Mouse (Mus musculus) ES-CJ7 (cell line): Measurements from ENCODE around the gene Got2.

Experiments
- DNase-seq: peaks from one replicate; pipeline ENCODE4 v3.0.0; 2011; ENCODE audit warnings: low read depth, low spot score

Got2 gene

DNA sequence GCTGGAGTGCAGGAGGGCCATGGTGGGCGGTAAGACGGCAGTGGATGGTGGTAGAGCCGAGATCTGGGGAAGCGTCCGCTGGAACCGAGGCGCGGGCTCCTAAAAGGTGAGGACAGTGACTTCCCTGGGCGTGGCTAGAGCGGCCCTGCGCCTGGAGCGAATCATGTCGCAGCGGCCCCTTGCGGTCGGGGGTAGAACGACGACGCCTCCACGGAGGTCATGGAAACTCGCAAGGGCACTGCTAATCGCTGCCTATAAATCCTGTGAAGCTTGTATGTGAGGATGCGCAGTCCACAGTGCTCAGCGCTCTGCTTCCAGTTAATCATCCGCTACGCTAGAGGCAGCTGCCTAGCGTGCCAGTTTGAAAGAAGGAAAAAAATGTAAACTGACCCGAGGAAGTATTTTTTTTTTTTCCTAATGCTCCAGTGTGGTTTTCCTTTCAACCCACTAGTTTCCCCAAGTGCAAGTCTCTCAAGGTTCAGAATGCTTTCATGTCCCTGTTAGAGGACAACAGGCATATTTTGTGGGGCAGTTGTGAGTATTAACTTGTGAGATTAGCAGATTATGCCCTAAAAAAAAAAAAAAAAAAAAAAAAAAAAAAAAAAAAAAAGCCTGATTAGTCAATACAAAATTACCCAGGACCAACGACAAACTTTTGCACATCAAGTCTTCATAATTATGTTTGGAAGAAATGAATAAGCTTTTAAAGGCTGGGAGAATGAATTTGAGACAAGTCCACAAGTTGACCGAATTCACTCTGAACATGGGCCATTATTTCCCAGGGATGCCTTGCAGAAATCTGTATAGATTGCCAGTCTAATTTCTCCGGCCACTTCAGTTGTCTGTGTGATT lies at the start of gene Got2:
TSS of gene Got2 (minus strand) at position 263 of the 852 bp plus-strand sequence.
- peak; percentile 99 for DNase-seq

DNA sequence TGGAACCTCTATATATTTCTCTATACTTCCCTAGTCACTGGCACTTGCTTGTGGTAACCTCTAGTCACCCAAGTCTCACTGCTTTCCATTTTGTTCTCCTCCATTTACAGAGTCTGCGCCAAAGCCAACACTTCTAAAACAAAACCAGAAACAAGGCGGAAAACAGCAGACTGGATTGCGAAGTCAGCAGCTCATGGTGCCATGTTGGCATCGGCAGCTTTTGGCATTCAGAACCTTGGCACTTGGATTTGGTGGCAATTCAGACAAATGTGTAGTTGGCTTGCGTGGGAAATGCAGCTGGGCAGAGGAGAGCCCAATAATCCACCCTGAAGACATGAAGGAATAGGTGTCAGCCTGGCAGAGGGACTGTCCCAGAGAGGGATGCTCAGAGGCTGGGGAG lies 44.5 kb upstream of the Got2 start:
- DNase-seq: no peak

DNA sequence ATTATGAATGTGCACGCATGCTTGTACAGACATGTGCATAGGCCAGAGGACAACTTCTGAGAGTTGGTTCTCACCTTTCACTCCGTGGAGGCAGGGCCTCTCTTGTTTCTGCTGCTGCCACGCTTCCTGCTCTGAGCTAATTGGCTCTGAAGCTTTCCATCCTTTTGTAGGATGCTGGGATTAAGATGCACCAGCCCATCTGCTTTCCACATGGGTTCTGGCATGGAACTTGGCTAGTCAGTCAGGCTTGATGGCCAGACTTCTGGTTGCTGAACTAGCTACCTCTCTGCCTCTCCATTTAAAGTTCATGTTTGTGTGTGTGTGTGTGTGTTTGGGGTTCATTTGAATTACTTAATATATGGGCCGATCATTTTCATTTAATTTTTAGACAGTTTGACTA lies 41.5 kb upstream of the Got2 start:
- no peak for DNase-seq

DNA sequence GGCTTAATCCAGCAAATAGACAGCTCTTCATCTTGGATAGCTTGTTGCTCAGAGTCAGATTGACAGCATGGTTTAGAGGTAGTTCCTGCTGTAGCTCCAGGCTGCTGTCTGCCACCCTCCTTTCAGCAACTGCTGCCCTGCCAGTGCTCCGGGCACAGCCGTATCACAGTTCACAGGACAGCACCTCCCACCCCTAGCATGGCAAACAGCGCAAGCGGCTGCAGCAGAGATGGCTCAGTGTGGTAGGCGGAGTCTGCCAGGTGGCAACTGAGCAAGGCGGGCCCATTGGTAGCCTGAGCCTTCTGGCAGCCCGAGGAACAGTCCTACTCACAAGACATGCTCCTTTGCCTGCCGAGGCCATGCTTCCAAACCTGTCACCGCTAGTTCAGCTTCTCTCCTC lies 27.8 kb upstream of the Got2 start:
- DNase-seq: peak; percentile 78

DNA sequence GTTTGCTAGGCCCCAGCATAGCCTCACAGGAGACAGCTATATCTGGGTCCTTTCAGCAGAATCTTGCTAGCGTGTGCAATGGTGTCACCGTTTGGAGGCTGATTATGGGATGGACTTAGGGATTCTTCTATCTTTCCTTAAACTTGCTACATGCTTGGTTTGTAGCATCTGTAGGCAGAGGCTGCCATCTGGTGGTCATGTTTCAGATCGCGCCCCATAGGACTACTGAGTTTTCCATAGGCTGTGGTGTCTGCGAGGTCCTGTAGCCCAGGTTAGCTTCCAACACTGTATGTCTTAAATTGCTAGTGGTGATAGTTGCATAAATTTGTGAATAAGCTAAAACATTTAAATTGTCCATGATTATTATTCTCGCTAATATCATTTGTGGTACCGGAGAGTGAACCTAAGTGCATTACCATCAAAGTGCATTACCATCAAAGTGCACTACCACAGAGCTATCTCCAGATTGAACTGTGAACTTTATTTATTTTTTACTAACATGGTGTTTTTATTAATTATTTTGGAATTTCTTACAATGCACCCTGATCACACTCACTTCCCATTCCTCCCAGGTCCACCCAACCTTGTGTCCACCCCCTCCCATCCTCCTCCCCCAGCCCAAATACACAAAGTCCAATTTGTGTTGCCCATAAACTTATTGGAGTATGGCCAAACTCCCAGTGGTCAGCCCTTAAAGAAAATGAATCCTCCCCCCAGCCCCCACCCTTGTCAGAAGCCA lies 26.7 kb upstream of the Got2 start:
- peak; percentile 85 for DNase-seq

DNA sequence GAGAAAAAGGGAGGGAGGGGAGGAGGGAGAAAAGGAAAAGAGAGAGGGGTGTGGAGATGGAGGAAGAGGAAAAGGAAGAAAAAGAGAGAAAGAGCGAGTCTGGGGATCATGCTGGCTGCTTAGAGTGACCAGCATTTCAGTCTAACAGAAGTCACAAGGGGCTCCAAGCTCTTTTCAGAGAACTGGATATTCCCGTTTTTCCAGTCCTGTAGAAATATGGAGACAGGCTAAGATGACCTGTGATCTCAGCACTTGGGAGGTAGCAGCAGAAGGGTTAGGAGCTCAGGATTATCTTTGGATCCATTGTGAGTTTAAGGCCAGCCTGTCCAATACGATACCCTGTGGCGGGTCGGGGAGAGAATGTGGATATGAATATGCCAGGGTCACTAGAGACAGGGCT lies 22.9 kb upstream of the Got2 start:
- no peak for DNase-seq

DNA sequence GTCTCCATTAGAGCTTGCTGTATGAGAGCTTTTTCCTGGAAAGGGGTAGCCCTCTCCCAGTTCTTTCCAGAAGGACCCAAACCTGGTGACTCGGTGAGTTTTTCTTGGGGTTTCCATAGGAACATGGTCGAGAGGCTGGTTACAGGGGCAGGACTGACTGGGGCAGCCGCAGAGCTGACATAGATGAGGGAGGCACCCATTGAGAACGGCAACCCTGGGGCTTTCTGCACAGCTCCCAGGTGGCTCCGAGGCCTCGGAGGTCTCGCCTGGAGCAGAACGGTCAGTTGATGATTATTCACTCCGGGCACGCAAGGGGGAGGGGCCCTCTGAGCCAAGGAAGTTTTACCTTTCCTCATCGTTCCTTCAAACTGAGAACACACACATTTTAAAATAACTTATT lies 19.5 kb upstream of the Got2 start:
- DNase-seq: no peak

DNA sequence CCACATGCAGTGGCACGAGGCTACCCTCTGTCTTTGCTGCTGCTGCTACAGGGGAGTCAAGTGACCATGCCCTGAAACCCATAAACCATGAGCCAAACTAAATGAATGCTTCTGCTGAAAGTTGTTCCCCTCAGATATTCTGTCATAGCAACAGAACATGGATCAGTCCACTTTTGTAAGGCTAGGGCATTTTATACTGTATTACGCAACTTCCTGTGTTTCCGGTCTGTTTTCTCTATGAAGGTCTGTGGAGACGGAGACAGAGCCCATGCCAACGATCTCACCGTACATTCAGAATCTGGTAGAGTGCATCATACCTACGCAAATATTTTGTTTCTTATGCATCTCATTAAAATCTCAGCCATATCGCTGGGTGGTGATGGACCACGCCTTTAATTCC lies 18.4 kb upstream of the Got2 start:
- no peak for DNase-seq

DNA sequence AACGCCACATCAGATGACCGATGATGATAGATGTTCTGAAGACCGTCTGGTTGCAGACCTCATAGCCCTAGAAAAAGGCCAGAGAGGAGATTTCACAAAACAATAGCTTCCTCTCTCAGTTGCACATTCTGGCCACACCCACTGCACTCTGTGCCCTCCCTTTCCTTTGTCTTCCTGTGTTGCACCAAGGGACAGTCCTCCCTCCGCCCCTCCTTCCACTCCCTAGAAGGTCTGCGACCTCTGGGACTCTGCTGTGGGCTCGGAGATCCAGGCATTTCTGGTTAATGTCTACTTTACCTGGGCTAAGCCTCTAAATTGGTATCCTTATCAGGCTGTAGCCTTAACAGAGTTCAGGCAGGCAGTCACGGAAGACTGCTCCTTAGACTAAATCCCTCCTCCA lies 13.5 kb upstream of the Got2 start:
- peak; percentile 55 for DNase-seq

DNA sequence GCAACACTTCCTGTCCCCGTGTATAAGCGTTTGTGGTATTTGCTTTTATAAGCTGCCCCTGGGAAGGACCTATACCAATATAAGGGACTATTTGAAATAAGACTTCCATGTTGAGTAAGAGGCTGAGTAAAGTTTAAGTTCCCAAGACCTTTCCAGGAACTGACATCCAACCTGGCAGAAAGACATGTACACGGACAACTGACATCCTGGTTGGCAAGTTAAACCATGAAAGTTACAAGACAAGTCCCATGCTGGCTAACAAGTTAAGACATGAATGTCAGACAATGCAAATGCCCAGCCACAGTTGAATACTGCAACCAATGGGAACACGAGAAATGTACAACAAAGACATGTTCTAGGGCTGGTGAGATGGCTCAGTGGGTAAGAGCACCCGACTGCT lies 5.4 kb upstream of the Got2 start:
- DNase-seq: no peak

DNA sequence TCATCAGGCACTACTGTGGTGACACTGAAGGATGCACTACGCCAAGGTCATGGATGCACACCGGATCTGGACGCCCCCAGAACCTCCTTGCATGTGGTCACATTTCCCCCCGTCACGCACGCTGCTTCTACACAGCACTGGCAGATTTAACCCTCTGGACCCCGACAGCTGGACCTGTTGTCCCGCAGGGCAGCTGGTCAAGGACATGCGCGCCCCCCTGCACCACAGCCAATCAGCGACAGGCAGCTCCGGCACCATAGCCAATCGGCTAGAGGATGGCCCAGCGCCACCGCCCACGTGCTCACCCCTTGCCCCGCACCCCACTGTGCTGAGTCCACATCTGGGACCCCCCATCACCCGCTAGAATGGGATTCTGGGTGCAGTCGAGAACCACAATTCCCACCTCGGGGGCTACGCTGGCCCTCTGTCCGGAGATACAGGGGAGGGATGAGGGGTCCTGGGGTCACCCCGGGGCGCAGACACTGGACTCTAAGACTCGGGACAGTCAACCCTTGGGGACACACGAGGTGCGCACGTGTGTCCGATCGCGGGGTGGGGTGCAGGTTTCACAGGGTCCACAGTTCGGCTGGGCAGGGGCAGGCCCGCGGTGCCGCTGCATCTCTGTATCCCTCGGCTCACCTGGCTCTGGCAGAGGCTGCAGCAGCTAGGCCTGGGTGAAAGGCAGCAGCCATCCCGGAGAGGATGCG lies 616 bp downstream of the Got2 start:
- DNase-seq: peak; percentile 72

DNA sequence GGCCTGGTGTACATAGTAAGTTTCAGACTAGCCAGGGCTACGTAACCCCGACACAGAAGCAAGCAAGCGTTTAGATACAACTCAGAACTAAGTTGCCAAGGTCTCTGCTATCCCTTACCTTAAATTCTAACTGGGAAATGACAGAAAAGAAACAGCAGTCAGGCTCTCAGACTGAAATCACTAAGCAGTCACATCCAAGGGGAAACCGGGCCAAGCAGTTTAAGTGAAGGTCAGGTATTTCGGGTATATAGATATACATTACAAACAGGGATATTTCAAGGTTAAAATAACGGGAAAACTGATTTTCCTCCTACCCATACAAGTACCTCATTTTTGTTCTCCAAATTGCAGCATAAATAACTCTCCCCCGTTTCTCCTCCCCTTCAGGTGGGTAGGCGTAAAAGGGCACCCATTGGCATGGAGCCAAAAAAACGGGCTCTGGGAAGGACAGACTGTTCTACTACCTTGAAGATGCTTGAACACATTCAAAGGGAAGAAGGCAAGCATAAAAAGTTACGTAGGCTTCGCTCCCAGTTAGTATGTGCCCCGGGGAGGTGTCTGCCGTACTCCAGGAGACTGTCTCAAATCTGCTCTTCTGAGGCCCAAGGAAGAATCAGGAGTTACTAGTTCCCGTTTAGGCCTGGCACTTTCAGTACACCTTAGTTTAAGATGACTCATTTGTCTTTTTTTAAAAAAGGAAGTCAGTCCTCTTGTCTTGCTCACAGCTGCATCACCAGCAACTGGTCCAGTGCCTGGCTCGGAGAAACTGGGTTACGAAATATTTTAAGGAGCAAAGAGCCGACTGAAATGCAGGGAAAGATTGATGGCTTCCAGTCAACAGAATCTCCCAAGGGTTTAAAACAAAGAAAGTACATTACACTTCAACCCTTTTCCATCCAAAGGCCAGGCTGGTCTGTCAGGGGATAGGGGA lies 1.4 kb downstream of the Got2 start:
- no peak for DNase-seq

DNA sequence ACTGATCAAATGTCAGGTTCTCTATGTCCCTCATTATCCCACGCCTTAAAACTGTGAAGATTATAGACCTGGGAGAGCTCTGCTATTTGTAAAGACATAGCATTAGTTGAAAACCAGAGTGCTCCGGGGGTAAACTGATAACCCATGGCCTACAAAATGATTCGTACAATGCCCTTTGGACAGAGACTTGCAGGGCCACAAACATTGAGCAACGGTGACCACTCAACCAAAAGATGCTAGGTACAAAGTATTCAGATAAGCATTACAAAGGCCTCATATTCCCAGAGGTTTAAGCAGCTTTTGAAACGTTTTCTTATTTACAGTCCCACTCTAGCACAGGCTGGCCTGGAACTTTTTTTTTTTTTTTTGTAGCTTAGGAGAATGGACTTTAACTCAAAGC lies 2.4 kb downstream of the Got2 start:
- no peak for DNase-seq

DNA sequence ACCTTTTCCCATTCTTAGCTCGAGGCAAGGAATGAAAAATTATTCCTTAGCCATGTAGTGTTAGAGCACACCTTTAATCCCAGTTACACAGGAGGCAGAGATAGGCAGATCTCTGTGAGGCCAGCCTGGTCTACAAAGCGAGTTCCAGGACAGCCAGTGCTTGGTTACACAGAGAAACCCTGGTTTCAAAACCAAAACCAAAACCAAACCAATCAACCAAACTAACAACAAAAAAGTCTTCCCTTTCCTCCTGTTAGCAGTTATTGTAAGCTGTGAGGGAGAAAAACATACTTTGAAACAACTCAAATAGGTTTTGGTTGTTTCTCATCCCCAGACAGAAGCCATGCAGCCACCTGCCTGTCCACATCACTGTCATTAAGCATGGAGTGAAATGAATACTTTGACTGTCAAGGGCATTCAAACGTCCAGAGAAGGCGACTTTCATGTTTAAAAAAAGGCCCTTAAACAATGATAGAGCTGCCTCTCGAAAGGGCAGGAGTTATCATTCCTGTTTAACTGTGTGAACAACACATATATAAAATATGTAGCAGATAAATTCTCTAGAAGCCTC lies 3.0 kb downstream of the Got2 start:
- DNase-seq: no peak

DNA sequence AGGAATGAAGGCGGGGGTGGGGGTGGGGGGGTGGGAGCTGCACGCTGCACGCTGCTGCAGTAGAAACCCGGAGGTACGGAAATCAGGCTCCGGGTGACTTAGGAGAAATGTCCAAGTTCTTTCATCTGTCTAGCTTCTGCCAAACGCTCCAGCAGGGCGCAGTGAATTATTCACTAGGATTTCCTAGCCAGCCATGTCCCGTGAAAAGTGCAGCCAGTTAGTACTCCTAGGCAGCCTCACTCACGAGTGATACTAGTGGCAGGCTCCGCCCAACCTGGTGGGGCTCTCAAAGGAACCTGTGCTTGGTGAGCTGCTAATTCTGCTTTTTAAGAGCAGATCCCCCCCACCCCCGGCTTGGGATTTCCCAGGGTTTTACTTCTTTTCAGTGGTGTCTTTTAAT lies 3.9 kb downstream of the Got2 start:
- DNase-seq: no peak

DNA sequence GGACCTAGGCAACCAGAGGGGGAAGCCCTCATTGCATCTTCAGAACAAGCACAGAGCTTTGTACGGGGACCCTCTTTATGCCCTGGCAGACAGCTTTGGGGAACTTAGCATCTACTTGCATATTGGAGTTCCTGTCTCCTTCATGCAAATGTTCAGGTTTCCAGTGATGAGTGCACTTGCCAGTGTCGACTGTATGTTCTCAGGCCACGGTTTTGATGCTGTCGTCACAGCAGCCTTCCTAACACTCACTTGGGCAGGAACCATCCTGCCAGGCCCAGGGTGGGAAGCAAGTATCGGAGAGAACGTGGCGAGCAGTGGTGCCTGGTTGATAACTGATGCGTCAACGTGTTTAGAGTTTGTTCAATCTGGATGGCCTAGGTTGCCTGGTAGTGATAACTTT lies 6.2 kb downstream of the Got2 start:
- no peak for DNase-seq

DNA sequence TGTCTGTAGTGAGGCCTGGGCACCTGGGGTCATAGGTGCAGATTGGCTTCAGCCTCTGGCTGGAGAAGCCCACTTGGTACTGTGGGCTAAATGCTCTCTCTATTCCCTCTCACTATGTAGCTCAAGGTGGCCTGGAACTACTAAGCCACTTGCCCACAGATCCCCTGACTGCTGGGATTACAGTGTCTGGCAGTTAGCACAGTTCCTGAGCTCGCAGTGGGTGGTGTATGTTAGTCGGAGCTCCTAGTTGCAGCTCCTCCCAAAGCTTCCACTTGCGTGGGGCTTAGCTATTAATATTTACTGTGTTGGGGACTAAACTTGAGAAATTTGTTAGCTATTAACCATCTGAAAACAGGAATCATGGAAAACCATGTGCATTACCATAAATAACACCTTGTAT lies 6.8 kb downstream of the Got2 start:
- no peak for DNase-seq

DNA sequence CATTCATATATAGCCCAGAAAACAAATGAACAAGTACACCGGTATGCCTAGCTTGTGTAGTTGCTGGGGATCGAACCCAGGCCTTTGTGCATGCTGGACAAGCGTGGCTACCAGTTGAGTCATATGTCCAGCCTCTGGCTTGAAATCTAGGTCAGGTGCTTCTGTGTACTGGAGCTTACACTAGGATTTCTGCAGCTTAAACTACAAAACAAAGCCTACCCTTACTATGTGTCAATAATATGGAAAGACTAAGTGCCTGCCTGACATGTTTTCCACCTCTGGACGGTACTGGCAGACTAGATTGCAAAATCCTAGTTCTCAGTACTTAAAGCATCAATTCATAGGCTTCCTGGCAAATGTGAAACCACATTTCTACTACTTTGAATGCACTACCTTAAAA lies 8.5 kb downstream of the Got2 start:
- DNase-seq: no peak

DNA sequence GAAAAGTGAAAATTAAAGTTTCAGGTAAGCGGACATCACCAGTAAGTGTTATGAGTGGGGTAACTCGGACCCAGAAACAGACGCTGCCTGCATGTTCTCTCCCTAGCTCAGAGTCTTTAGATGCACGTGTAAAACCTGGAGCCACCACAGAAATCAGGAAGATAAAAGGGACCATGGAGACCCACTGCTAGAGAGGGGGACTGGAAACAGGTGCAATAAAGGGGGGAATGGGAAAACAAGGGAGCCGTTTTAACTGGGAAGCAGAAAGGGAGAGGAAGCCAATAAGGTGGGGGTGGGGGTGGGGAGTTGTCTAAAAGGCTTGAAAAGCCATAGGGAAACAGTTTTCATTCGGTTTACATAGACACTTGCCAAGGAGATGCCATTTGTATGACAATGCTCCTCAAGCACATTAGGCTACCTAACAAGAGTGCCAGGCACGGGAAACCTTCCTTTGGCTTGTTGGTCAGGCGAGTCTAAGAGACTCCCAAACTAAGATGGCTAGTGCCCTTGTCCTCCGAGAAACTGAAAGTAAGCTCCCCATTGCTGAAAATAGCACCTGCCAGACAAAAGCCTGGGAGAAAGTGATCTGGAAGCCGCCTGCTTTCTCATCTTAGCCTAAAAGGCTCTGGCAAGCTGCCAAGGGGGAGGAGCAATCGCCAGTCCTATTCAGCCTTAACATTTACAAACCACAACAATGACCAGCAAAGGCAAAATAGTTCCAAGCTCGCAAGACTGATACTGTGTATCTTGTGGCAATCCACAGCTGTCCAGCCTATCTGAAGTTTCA lies 10.0 kb downstream of the Got2 start:
- peak; percentile 88 for DNase-seq

DNA sequence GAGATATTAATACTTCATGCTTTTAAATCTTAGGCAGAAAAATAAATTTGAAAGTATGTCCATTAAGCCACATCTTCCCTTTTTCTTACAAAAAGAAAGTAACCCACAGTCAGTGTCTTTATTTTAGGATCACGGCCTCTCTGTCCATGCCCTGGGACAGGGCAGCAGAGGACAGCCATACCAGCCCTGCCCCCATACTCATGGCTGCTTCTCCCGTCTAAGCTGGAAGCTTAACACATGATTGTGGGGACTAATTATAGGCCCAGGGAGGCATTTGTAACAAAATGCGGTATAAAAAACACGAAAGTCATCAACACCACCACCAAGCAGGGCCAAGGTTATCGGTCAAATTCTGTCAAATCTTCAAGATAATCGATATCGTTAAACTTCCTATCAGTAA lies 13.1 kb downstream of the Got2 start:
- no peak for DNase-seq
